Mouse (Mus musculus): ENCODE measurements around the gene Wwc1.

DNA sequence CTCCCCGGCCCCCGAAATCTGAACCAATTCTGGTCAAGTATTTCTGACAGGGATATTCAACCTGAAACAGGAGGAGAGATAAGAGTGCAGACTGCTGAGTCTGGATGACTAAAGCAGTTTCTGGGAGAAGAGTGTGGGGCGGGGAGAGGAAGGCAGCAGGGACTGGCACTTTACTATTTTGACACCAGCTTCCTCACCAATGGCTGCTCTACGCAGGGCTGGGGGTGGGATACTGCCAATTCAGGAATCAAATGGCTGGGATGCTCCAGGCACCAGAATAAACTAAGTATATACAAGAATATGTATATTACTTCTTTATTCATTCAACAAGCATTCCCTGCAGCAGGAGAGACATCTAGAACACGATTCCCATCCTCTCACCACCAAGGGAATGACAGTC lies 116.7 kb downstream of the Wwc1 start:
- TF ChIP-seq CTCF (IDR thresholded peaks at IDR 0.05; ENCODE audit: insufficient read depth, low read depth, low read length), result no peak
- no peak for TF ChIP-seq POLR2A (IDR thresholded peaks at IDR 0.05; ENCODE audit: insufficient read depth, low read depth, low read length)

Data from olfactory bulb, adult 2 months (tissue).